Comparison of ENCODE assay signal across 20 mouse cellular contexts in the genomic region with DNA sequence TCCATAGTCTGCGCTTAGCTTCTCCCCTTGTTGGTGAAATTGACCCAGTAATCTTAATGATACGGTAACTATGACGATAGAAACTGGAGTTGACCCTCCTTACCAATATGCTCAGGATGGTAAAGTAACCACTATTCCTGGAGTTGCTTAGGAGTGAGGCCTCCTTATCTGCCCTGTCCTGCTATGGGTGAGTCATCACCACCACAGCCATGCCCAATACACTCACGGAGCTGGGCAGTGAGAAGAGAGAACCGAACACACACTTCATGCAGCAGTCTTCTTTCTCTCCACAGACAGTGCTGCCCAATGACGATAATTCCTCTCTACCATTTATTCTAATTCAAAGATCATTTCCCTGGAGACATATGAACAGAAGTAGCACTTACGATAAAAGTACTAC. TPM values are rescaled to one million over a fixed set of nuclear protein-coding genes. Genes with fewer than 3 reads are reported as not detected.
A peak's percentile ranks its signal among the peaks of the same experiment; 100 is the strongest.
DNase-seq lines count a peak whose midpoint lies in the region; ATAC-seq and TF ChIP-seq lines count a peak whose summit lies in the region.
"Had no signal": no experiment of that assay in that cellular context is flagged by ENCODE, and none has a peak within 500 bp of the region (broad histone marks: within the 10 kb centered on the region; RNA-seq: fewer than 3 reads in every experiment).

No protein-coding gene starts in this region.

- TF ChIP-seq POLR2A in bone marrow, adult 2 months (IDR thresholded peaks at IDR 0.05; ENCODE audit: borderline replicate concordance, control insufficient read depth, low read depth, low read length): no peak

- H3K4me3 ChIP-seq in bone marrow, adult 2 months (replicated peaks; ENCODE audit: control insufficient read depth, low read depth, low read length): no peak overlapping the region
- H3K4me3 ChIP-seq in intestine, postnatal 0 days (ENCODE audit: low read depth, low read length): no peak overlapping the region
- H3K4me3 ChIP-seq: forebrain, embryonic 15.5 days; left cerebral cortex, adult 2 months; neural tube, embryonic 15.5 days had no signal

- H3K36me3 ChIP-seq in intestine, postnatal 0 days (ENCODE audit: control insufficient read depth, insufficient read depth): no peaks in the 10 kb centered on the region
- H3K36me3 ChIP-seq: forebrain, embryonic 15.5 days; neural tube, embryonic 15.5 days had no signal

- DNase-seq in heart, adult 11 months: peak; percentile 40
- DNase-seq in heart, adult 8-10 months (ENCODE audit: low spot score): no peak
- DNase-seq in gastrocnemius, postnatal 4 days (ENCODE audit: low spot score in 2 of 2): no peak
- no peak for DNase-seq in kidney, adult 11 months
- DNase-seq in cerebellum, adult 9-10 months: no peak
- DNase-seq: cerebellum, postnatal 10 days; gastrocnemius, postnatal 14 days; heart, postnatal 36 days; kidney, adult 18-20 months; kidney, postnatal 4 days had no signal

- WGBS in bone marrow, adult 2 months: 66% methylated on average over 7 of the region's 7 CpGs
- 77% methylated on average over 7 of the region's 7 CpGs for WGBS in intestine, postnatal 0 days

- ATAC-seq in intestine, postnatal 0 days: peak; percentile 66; the same call in 1 of the 2 replicates
- ATAC-seq in megakaryocyte-erythroid progenitor cell, adult 5-6 weeks (replicated peaks; ENCODE audit: low FRiP score, low TSS enrichment, poor library complexity, severe bottlenecking): peak; percentile 63
- ATAC-seq: forebrain, embryonic 15.5 days had no signal

- no peak for TF ChIP-seq CTCF in bone marrow, adult 2 months (IDR thresholded peaks at IDR 0.05; ENCODE audit: control insufficient read depth, insufficient read depth, low read length)
- no peak for TF ChIP-seq CTCF in intestine, postnatal 0 days (IDR thresholded peaks at IDR 0.05; ENCODE audit: low read depth)

- no peak overlapping the region for H3K4me2 ChIP-seq in intestine, postnatal 0 days (replicated peaks; ENCODE audit: low read depth)
- H3K4me2 ChIP-seq: forebrain, embryonic 15.5 days; neural tube, embryonic 15.5 days had no signal

- no peak overlapping the region for H3K9ac ChIP-seq in intestine, postnatal 0 days (ENCODE audit: low read depth, low read length)
- H3K9ac ChIP-seq: forebrain, embryonic 15.5 days; neural tube, embryonic 15.5 days had no signal

- no peaks in the 10 kb centered on the region for H3K9me3 ChIP-seq in intestine, postnatal 0 days (ENCODE audit: control insufficient read depth)
- H3K9me3 ChIP-seq: forebrain, embryonic 15.5 days; neural tube, embryonic 15.5 days had no signal

- H3K27me3 ChIP-seq in intestine, postnatal 0 days (replicated peaks; ENCODE audit: control insufficient read depth, insufficient read depth, low read length): no peaks in the 10 kb centered on the region
- H3K27me3 ChIP-seq: forebrain, embryonic 15.5 days; neural tube, embryonic 15.5 days had no signal

- peak overlapping the region; percentile 9; the same call in 1 of the 2 replicates for H3K27ac ChIP-seq in bone marrow, adult 2 months (ENCODE audit: control insufficient read depth, insufficient read depth, low read depth, low read length, poor library complexity)
- H3K27ac ChIP-seq in intestine, postnatal 0 days (ENCODE audit: low read depth, low read length): no peak overlapping the region
- H3K27ac ChIP-seq: forebrain, embryonic 15.5 days; left cerebral cortex, adult 2 months; neural tube, embryonic 15.5 days had no signal

- H3K4me1 ChIP-seq in bone marrow, adult 2 months (ENCODE audit: control insufficient read depth, insufficient read depth, low read length): no peaks in the 10 kb centered on the region; the same call in 1 of the 2 replicates
- H3K4me1 ChIP-seq in intestine, postnatal 0 days (replicated peaks; ENCODE audit: control insufficient read depth, insufficient read depth, low read length): no peaks in the 10 kb centered on the region
- H3K4me1 ChIP-seq: forebrain, embryonic 15.5 days; neural tube, embryonic 15.5 days had no signal

RNA-seq across cellular contexts. Expression of gene Kel, which starts 2.1 kb away (rescaled TPM):
- under 1 TPM in 1 of 4 experiments, not detected in 3; 0.11 TPM for total RNA-seq in heart, adult 8-10 months (2022)
- 1,009 and 1,115 TPM in 2 replicates for polyA plus RNA-seq in bone marrow, adult 2 months (2011; ENCODE audit: insufficient read depth, insufficient read length, low replicate concordance, missing spikeins)
- polyA plus RNA-seq in intestine, postnatal 0 days (2015; fragmentation: Nextera tagmentation; extraction: Ambion mirVana): 0.10 and 0.59 TPM in 2 replicates
- 302 and 549 TPM in 2 replicates for total RNA-seq in megakaryocyte-erythroid progenitor cell, adult 5-6 weeks (2014; fragmentation: Nextera tagmentation)
- total RNA-seq in megakaryocyte-erythroid progenitor cell, adult 5-6 weeks (2017): 63.8 and 132 TPM in 2 replicates
- 1 to 10 TPM in 1 of 2 experiments, under 1 TPM in 1; 0.78 to 1.4 TPM for total RNA-seq in gastrocnemius, postnatal 4 days (2021)
- total RNA-seq: gastrocnemius, postnatal 14 days; left cerebral cortex, adult 2 months; liver, adult 2 months; monocyte, adult 5-6 weeks had no signal
- polyA plus RNA-seq: liver, adult 2 months had no signal

RNA-seq across cellular contexts. Expression of gene Llcfc1, which starts 22.0 kb away (rescaled TPM):
- not detected for total RNA-seq in heart, adult 8-10 months (2022)
- polyA plus RNA-seq in bone marrow, adult 2 months (2011; ENCODE audit: insufficient read depth, insufficient read length, low replicate concordance, missing spikeins): not detected in 2 replicates
- polyA plus RNA-seq in intestine, postnatal 0 days (2015; fragmentation: Nextera tagmentation; extraction: Ambion mirVana): 3.5 and 5.4 TPM in 2 replicates
- not detected in 2 replicates for total RNA-seq in megakaryocyte-erythroid progenitor cell, adult 5-6 weeks (2014; fragmentation: Nextera tagmentation)
- total RNA-seq in megakaryocyte-erythroid progenitor cell, adult 5-6 weeks (2017): not detected in 2 replicates
- not detected for total RNA-seq in gastrocnemius, postnatal 4 days (2021)
- total RNA-seq: adrenal gland, postnatal 4 days; gastrocnemius, postnatal 14 days; heart, postnatal 36 days; left cerebral cortex, adult 2 months; liver, adult 2 months; monocyte, adult 5-6 weeks had no signal
- polyA plus RNA-seq: embryonic facial prominence, embryonic 11.5 days; forebrain, embryonic 15.5 days; liver, adult 2 months; neural tube, embryonic 15.5 days had no signal

RNA-seq across cellular contexts. Expression of gene Trpv5, which starts 25.7 kb away (rescaled TPM):
- not detected for total RNA-seq in heart, adult 8-10 months (2022)
- 0.31 and 0.75 TPM in 2 replicates for polyA plus RNA-seq in bone marrow, adult 2 months (2011; ENCODE audit: insufficient read depth, insufficient read length, low replicate concordance, missing spikeins)
- 0.23 and 0.60 TPM in 2 replicates for polyA plus RNA-seq in intestine, postnatal 0 days (2015; fragmentation: Nextera tagmentation; extraction: Ambion mirVana)
- total RNA-seq in megakaryocyte-erythroid progenitor cell, adult 5-6 weeks (2014; fragmentation: Nextera tagmentation): 0.82 and 1.5 TPM in 2 replicates
- 1.0 TPM in 1 of 2 replicates, not detected in the other for total RNA-seq in megakaryocyte-erythroid progenitor cell, adult 5-6 weeks (2017)
- total RNA-seq in gastrocnemius, postnatal 4 days (2021): not detected
- total RNA-seq: gastrocnemius, postnatal 14 days; heart, postnatal 36 days; left cerebral cortex, adult 2 months; liver, adult 2 months; monocyte, adult 5-6 weeks had no signal
- polyA plus RNA-seq: embryonic facial prominence, embryonic 11.5 days; forebrain, embryonic 15.5 days; liver, adult 2 months; neural tube, embryonic 15.5 days had no signal

Comparison
In these comparisons a context has a peak if more than half of its experiments do, and no peak if none do; other contexts are left out.
1. RNA of gene Kel, which starts 2.1 kb away (total RNA-seq): 63.8 to 549 TPM in megakaryocyte-erythroid progenitor cell, adult 5-6 weeks; 0.78 to 1.4 TPM in gastrocnemius, postnatal 4 days and 0.11 TPM in heart, adult 8-10 months; every median in the first group is over 10 times any median in the second.